Mouse (Mus musculus) urinary bladder, postnatal 14 days (tissue): ENCODE results near the gene Zfp827.

Experiments
- DNase-seq: peaks from one replicate; pipeline ENCODE4 v3.0.0; 2021; ENCODE audit warnings: low spot score

Zfp827 gene

DNA sequence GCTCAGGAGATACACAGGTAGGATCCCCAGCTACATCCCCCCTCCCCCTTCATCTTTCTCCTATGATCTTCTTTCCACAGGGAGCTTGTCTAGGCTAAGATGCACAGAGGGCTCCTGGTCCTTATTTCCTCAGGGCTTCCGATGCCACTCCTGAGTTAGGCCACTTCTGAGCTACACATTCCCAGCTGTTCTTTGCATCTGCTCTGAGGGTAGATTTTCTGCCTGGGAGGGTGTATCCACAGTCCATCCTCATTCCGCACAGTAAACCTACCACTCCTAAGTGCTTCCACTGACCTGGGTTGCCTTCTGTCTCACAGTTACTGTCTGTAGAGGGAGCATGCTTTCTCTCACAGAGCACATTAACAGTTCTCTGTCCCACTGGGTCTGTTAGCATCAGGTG is 37.7 kb downstream of the Zfp827 start:
- no peak for DNase-seq

DNA sequence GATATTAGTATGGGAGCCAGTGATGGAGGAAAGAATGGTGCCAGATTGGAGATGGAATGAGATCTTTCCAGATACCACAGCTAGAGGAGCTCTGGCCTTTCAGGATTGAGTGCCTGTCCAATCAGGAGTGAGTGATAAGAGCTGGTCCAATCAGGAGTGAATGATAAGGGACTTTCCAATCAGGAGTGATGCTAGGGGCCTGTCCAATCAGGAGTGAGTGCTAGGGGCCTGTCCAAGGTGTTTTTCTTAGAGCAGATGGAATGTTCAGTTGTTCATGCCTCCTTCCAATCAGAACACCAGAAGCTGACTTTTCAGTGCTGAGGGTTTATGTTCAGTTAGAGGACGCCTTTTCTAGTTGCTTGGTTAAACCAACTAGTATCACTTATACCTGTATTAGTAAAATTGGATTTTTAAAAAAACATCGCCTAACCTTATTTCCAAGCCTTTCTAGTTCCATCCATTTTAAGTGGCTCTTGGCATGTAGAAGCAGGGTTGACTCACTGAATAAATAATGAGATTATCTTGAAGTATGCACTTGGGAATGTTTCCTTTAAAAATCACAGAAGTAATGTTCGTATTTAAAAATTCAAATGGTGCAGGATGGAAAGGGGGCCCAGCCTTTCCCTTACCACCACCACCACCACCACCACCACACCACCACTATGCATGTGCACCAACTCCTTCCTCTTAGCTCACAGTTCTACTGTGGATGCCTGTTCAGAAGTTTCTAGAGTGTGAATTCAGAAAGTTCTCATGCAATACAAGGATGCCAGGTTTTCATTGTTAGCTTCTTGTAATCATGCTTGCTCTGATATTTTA is 39.8 kb downstream of the Zfp827 start:
- DNase-seq: no peak

DNA sequence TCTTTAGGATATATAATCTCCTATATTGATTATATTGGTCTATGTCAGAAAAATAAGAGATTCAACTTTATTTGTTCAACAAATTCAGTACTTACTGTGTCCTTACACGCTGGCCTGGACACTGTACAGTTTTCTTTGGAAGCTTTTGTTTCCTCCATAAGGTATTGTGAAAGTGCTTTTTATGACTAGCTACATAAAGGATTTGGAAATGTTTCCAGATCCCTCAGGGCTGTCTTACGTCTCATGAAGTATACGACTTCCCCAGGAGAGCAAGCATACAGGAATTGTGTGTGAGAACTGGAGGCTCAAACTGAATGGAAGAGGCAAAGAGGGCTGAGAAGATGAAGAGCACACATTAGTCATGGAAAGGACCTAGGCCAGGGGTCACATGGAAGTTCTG is 45.1 kb downstream of the Zfp827 start:
- DNase-seq: no peak

DNA sequence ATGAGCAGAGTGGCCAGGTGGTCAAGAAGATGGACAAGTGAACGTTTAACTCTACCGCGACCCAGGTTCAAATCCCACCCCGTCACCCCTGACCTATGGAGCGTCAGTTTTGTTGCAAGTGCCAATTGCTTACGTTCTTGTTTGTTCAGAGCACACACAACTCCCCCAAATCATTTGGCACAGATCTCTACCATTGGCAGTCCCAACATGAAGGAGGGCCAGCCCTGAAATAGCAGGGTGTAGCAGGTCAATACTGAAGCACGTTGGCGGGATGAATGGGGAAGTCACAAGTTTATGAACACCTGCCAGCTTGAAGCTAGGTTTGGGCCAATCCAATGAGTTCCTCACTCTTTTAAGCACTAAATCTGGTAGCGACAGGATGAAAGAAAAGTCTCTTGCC is 46.7 kb downstream of the Zfp827 start:
- peak; percentile 4 for DNase-seq

DNA sequence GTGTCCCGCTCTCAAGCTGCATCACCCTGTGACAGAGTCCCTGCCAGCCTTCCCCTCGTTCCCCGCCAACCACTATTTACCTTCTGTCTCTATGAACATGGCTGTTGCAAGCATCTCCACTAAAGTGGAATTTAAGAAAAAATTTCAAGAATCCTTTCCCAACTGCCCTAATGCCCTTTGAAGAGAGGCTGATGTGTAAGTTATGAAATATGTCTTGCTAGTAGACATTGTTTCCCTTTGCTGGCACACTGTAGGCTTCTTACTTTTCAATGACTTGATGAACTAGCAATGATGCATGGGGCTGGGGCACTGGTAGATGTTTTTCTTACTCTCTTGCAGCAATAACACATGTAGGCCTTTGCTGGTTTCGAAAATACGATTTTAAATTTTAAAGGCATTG is 49.0 kb downstream of the Zfp827 start:
- DNase-seq: no peak

DNA sequence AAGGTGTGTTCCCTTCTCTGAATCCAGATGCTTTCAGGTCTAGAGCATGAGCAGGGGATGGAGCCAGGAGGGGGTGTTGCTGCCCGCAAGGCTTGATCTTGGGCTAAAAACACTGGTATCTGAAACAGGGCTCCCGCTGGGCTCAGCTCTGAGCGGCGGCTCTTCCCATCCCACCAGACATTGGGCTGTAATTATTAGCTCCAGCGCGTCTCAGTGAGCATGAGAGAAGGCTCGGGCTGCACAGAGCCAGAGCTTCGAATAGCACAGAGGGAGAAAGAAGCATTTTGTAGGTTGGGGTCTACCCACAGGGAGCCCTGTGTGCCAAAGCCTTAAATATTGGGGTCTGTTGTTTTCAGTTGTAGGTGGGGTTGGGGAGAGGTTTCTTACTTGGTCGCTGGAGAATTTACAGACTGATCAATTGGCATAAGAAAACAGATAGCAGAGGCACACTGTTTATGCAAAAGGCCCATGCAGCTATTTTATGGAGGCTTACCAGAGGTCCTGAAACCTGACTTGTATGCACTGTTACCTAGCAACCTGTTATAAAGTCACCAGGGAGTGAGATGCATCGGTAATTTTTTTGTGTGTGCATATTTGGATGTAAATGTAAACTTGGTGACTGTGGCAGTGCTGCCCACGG is 50.4 kb downstream of the Zfp827 start:
- DNase-seq: no peak

DNA sequence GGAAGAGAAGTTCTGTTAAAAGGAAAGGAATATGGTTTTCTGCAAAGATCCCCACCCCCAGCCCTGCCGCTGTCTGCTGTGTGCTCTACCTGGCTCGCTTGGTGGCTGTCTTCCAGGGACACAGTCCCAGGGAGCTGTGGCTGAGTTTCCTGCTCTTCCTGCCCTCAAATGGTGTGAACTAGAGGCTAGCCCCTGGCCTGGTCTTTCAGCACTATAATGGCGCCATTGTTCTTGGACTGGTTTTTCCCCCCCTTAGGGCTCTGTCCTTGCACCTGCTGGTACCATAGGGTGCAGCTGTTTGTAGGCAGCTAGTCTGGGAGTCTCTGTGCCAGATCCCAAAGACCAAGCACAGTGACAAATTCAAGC is 50.9 kb downstream of the Zfp827 start:
- no peak for DNase-seq

DNA sequence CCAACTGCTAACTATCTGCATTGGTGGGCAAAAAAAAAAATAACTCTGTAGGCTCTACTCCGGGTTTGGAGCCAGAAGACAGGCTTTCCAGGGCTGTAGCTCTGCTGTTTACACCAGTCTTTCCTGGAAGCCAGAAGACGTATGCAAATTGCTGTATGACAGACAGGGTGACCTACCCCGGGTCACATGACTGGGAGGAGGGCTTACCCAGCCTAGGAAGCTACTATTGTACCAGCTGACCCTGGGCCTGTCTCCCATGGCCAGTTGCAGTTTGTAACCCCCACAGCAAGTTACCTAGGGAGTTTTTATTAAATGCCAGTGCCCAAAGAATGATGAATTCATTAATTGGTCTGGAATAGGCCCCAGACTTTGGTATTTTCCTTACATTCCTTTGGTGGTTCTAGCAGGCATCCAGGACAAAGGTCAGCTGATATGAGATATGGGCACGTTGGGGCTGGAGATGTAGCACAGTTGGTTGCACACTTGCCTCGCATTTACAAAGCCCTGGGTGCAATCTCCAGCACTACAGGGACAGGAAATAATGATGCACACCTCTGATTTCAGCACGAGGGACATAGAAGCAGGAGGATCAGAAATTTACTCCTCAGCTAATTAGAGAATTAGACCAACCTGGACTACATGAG is 52.0 kb downstream of the Zfp827 start:
- no peak for DNase-seq

DNA sequence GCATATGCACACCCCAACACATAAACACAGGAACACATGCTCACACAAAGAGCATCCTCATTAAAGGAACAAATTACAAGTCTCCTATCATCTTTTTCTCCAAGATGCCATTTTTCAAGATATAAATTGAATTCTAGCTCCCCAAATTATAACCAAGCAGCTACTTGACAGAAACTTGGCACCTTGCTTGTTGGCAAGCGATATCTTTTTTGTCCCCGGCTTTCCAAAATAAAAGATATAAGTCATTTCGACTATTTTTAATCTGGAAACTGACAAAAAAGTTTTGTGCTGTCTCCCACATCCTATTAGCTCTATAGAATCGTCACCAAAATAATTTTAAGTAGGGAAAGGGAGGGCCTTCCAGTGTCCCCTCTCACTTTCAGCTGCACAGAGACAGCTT is 53.1 kb downstream of the Zfp827 start:
- no peak for DNase-seq

DNA sequence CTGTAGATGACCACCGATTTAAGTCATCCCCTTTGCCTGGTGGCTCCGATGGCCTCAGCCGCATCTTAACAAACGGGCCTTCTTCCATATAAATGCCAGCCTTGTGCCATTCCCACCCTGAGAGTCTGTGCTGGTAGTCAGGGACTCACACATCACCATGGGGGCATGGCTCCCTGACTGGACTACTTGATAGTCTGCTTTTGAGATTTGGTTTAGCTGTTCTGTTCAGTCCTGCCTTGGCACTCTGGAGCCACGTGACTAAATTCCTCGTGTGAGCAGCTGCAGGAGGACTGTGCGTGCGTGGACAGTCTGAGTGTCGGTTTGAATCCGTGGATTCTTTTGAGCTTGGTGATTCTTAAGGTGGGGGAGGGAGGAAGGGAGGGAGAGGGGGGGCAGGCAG is 53.7 kb downstream of the Zfp827 start:
- DNase-seq: no peak

DNA sequence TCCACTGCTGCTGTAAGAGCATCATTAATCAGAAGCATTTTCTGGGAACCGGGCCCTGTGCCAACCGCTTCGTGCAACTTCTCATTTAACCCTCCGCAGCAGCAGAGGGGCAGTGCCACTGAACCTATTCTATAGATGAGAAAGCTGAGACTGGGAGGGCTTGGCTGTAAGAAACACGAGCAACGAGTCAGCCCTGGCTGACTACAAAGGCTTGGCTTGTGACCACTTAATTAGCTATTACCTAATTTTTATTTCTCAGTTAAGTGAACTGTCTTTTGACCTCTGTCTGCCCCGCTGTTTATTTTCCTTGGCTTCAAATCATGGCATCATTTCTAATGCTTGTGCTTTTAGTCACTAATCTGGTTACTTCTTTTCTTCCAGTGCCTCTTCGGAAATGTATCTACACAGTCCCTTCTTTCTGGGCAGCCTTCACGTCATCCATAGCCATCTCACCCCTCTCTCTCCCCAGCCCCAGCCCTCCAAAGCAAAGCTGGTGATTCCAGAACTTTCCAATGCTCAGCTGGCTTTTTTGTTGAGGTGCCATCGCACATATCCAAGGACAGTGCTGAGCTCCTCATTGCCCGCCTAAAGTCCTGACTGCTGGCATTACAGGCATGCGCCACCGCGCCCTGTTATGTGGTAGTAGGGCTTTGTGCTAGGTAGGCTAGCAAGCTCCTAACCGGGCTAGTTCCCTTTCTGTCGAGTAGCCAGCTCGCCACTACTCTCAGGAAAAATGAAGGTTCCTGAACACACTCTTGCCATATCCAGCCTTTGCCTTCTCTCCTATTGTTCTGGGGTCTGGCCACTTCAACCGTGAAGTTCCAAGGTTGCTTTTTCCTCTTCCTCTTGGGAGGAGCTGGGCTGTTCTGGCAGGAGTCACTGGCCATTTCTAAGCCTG is 55.5 kb downstream of the Zfp827 start:
- peak; percentile 39 for DNase-seq

DNA sequence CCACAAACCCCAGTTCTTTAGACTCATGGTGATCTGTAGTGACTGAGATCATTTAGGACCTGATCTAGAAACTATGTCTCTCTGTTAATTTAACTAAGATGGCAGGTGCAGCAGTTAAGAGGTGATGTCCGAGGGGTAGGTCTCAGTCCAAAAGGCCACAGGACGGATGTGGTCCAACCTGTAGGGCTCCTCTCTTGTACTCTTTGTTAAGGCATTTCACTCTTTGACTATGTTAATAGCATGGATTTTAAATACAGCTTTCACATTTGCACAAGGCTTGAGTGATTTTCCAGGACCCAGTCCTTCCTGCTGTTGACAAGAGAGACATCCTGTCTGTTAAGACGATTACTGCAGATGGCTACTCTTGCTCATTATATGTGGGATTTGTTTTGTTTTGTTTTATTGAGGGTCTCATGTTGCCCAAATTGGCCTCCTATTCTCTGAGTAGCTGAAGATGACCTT is 56.2 kb downstream of the Zfp827 start:
- DNase-seq: no peak

DNA sequence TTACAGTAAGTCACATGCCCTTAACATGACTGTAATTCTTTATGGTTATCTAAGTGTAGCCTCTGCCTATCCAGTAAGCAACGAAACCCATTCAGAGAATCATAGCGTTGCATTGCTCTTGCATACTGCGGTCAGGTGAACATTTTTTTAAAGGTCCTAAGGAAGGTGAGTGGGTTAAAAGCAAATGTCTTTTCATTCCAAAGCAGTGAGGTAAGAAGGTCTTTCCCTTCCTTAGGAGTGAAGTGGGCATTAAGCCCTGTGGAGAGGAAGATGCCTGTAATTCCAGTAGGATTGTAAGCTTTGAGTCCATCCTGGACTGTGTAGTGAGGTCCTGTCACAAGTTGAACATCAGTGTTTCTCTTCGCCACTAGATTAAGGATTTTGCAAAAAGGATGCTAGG is 66.2 kb downstream of the Zfp827 start:
- DNase-seq: no peak

DNA sequence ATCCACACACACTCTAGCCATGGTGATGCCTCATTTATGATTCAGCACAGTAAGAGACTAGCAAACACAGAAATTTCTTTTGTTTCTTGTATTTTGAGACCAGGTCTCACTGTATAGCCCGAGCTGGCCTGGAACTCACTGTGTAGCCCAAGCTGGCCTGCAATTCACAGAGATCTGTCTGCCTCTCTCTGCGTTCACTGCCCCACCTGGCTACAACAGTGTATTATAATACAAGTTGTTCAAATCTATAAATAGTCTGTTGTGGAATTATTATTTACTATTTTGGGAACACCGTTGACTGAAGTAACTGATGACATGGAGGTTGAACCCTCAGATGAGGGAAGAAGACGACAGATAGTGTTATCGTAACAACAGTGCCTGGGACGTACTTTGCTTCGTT is 66.9 kb downstream of the Zfp827 start:
- no peak for DNase-seq

DNA sequence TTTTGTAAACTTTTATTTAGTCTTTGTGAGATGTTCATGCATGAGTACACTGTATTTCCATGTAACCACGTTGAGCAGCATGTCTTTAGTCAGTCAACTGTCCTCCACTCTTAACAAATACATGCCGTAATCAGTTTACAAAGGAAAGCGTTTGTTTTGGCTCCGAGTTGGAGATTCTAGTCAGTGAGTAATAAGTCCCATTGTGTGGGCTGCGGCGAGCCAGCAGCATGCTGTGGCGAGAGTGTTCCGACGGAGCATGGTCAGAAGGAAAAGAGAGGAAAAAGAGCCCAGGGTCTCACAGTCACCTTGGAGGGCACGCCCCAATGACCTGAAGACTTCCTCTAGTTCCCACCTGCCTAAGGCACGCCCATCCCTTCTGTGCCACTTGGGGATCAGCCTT is 68.7 kb downstream of the Zfp827 start:
- DNase-seq: no peak

DNA sequence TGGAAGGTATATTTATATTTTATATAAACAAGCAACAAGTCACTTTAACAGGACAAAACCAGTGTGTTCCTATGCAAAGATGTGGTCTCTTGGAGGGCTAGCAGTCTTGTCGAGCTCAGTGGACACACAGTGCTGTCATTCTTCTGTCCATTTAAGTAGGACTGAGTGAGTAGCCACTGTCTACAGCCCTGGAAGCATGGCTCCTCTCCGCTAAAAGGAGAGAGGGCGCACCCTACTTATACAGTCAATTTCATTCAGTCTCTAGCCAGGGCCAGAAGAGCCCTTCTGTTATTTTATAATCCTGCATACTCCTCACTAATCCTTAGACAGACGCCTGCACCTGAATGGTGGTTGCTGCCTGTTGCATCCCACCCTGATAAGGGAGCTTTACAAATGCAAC is 74.5 kb downstream of the Zfp827 start:
- DNase-seq: no peak

DNA sequence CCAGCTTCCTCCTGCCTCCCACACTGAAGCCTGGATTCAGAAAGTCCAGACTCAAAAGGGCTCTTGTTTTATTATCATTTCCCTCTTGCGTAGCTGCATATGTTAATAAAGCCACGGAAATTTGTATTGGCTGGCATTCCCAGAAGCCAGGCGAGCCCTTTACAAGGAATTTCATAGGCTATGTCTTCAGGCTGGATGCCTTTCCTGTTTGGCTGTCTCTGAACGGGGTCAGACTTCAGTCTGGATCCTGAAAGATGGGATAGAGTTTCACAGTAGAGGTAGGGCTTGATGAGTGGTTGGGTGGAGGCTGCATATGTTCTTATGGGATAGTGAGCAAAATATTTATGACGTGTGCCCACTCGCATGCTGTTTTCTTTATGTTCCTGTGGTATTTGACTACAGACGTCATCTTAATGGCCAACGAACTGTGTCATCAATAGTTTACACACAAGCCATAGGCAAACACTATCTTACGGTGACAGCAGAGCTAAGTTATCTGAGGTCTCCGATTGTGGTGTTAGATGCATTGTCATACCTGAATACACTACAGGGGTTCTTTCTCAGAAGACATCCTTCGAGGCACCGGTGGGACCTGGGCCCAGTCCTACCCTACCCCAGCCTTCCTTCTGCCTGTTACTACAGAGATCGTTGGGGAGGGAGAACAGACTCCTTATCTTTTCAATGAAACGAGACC is 75.1 kb downstream of the Zfp827 start:
- no peak for DNase-seq

DNA sequence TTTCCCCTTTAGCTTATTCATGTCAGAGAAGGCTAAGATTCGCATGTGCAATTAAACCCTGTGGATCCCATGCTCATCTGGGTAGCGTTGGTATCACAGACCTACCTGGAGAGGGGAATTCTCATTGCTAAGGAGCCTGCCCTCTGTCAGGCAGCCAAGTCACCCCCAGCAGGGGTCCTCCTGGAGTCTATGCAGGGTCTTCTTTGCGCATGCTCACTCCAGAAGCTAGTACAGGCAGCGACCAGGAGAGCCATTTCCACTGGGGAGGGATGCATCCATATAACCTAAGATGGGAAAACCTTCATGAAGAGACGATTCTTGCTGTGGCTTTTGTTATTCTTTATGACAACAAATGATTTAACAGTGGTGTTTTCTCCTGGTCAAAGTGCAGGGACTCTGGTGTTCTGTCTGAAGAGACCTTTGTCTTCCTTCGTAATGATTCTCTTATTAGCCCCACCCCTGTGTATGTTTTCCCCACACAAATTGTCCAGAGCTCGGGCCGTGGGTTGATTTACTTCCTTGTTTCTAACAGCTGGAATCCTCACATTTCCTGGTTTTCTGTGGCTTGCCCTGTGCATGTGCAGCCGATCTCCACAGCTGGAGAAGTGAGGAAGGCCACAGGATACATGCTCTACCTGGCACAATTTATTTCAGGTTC is 75.8 kb downstream of the Zfp827 start:
- no peak for DNase-seq

DNA sequence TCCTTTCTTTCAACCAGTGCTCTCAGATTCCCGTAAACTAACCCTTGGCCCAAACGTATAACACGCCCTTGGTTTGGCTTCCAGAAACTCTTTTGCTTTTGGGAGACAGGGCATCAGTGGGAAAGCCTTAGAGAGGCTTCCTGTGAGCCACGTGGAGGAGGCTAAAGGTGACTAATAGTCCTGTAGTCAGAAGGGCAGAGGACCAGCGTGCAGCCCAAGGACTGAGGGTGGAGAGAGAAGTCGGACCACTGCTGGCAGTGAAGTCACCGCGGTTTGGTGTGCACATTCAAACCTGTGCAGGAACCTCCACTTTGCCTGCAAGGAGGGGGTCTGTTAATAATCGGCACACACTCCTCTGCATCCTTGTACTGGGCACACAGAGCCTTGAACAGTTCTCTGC is 76.4 kb downstream of the Zfp827 start:
- no peak for DNase-seq

DNA sequence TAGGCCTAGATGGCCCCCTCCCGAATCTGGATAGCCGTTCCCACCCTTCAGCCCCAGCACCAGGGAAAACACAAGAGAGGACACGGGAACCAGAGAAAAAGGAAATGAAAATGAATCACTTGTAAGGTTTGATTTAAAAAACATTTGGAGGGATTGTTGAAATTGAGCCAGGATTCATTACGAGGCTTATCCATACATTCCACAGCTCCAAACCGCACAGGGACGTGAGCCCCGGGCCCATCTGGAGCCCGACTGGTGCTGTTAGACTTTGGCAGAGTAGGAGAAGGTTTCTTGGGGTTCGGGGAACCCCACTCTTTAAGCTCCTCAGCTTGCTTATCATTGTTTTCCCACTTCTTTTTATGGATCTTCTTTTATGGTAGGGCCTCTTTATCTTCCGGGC is 76.9 kb downstream of the Zfp827 start:
- DNase-seq: no peak

DNA sequence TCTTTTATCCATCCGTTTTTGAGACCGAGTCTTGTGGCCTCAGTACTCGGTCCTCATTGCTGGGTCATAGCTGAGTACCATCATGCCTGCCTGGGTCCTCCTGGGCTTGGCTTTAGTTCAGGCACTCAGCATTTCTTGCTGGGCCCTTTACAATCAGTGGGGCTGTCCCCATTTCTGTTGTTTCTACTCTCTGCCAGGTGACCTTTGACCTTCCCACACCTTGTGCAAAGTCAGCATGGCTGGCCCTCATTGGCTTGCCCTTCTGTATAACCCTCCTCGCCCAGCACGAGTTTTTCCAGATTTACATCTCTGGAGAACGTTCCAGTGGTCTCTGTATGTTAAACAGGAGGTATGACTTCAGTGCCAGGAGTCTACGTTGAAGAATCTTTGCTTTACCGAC is 83.2 kb downstream of the Zfp827 start:
- no peak for DNase-seq
